Mouse (Mus musculus) midbrain, embryonic 11.5 days (tissue): ENCODE measurements around the gene Grin2d. TPM values are rescaled to one million over a fixed set of nuclear protein-coding genes. Genes with fewer than 3 reads are reported as not detected.

Source experiments
- ATAC-seq: fragments of 200-750 bp; cut with Nextera tagmentation; 2 replicates; pipeline ENCODE4 v1.8.0; 2017; ENCODE audit warnings: moderate TSS enrichment, moderate library complexity; ENCODE audit not compliant: low FRiP score
- DNase-seq: peaks from one replicate; pipeline ENCODE4 v3.0.0; 2015; ENCODE audit warnings: low spot score; ENCODE audit errors: missing footprints
- H3K27ac ChIP-seq: fragments of 300-500 bp; sonication (generic); 2 replicates; pipeline ENCODE4 v1.5.1; 2014; ENCODE audit warnings: low read depth, low read length
- H3K27me3 ChIP-seq: fragments of 300-500 bp; sonication (generic); 2 replicates; pipeline ENCODE4 v1.6.1; 2014; ENCODE audit warnings: mild to moderate bottlenecking, low read length, moderate library complexity, mixed read lengths; ENCODE audit not compliant: control insufficient read depth, insufficient read depth
- H3K36me3 ChIP-seq: fragments of 300-500 bp; sonication (generic); 2 replicates; pipeline ENCODE4 v1.6.1; 2014; ENCODE audit warnings: mild to moderate bottlenecking, low read length, moderate library complexity, mixed read lengths; ENCODE audit not compliant: control insufficient read depth, insufficient read depth
- H3K4me1 ChIP-seq: fragments of 300-500 bp; sonication (generic); 2 replicates; pipeline ENCODE4 v1.6.1; 2014; ENCODE audit warnings: low read length; ENCODE audit not compliant: control insufficient read depth, insufficient read depth
- H3K4me2 ChIP-seq: fragments of 300-500 bp; sonication (generic); 2 replicates; pipeline ENCODE4 v1.6.1; 2014; ENCODE audit warnings: mild to moderate bottlenecking, moderate library complexity
- H3K4me3 ChIP-seq: fragments of 300-500 bp; sonication (generic); 2 replicates; pipeline ENCODE4 v1.5.1; 2014; ENCODE audit warnings: low read depth, low read length
- H3K9ac ChIP-seq: fragments of 300-500 bp; sonication (generic); 2 replicates; pipeline ENCODE4 v1.6.1; 2014; ENCODE audit warnings: low read length
- H3K9me3 ChIP-seq: fragments of 300-500 bp; sonication (generic); 2 replicates; pipeline ENCODE4 v1.6.1; 2016; ENCODE audit warnings: low read length; ENCODE audit not compliant: control insufficient read depth
- WGBS: fragments of 180-500 bp; shearing (Covaris S2); extraction: QIAGEN DNeasy Blood & Tissue Kit; methylation state at CpG from one replicate; pipeline ENCODE4 v1.1.7; 2014; 5-methylcytosine and 5-hydroxymethylcytosine counted together
- polyA plus RNA-seq: library from polyadenylated mRNA; unstranded; fragments of >200 nt; fragmentation: Nextera tagmentation; extraction: Ambion mirVana; gene quantifications from 2 replicates; pipeline ENCODE4 v1.2.1, GENCODE M21; 2014

Gene Grin2d
- polyA plus RNA-seq, 1 experiment from 2014 or later, result 0.14 TPM

DNA sequence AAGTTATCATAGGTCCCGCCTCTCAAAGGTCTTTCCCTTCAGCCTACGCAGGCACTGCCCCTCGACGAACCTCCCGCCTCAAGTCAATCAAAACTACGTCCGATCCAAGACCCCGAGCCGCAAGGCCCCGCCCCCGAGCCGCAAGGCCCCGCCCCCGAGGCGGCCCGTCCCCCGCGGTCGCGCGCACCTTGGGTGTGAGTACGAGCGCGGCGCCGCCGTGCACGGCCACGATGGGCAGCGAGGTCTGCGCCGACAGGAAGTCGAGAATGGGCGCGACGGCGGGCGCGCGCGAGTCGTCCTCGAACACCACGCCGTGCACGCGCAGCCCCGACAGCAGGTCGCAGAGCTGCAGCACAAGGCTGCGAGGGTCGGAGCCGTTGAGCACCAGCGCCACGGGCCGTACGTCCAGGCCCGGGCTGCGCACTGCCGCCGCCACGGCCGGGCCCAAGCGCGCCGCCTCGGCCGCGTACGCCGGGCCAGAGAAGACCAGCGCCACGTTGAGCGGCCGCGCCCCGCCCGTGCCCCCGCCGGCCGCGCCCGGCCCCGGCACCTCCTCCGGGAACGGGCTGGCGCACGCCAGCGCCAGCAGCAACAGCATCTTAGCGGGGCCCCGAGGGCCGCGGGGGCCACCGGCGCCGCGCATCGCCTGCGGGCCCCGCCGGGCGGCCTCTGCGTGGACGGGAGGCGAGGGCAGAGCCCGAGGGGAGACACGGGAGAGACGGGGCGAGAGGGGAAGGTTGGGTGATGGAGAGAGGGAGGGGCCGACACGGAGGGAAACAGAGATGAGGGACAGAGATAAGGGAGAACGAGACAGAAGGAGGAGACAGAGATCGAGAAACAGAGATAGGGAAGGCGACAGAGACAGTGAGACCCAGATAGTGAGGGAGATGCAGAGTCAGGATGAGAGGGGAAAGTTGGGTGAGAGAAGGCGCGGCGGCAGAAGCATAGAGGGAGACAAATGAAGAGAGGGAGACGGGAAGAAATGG is 12.0 kb downstream of the Grin2d start:
- Histone ChIP-seq H3K4me3 (peak overlapping the region; percentile 62), H3K27ac (no peak overlapping the region), H3K36me3 (no peaks in the 10 kb centered on the region), H3K27me3 (peaks cover 50% of the 10 kb centered on the region), H3K4me1 (peaks cover 29% of the 10 kb centered on the region), H3K9me3 (no peaks in the 10 kb centered on the region), H3K4me2 (peak overlapping the region; percentile 71), H3K9ac (peak overlapping the region; percentile 78)
- ATAC-seq (peak; percentile 63), DNase-seq (peak; percentile 99)
- 1% methylated on average over 104 of the region's 117 CpGs for WGBS

DNA sequence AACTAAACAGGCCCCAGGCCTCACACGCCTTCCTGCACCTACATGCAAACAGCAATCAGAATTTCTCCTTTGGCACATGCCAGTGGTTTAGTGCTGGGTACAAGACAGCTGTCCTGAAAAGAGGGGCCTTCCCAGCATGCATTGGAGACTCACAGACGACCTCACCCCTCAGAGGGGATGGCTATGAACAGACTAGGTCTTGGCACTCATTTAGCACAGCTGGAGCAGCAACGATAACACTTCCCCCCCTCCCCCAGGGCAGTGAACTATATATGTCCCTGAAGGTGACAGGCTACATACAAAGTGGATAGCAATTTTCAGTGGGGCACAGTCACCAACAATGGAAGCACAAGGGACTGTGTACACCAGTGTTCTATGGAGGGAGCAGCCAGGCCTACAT is 13.7 kb downstream of the Grin2d start:
- peaks cover 32% of the 10 kb centered on the region for H3K27me3 ChIP-seq
- H3K36me3 ChIP-seq, result no peaks in the 10 kb centered on the region
- H3K4me1 ChIP-seq, result peaks cover 22% of the 10 kb centered on the region
- H3K4me2 ChIP-seq, result no peak overlapping the region
- H3K4me3 ChIP-seq, result no peak overlapping the region
- H3K27ac ChIP-seq, result no peak overlapping the region
- DNase-seq (peak; percentile 78), ATAC-seq (no peak)
- H3K9me3 ChIP-seq, result no peaks in the 10 kb centered on the region
- WGBS, result 73% methylated on average over 3 of the region's 3 CpGs
- H3K9ac ChIP-seq, result no peak overlapping the region

DNA sequence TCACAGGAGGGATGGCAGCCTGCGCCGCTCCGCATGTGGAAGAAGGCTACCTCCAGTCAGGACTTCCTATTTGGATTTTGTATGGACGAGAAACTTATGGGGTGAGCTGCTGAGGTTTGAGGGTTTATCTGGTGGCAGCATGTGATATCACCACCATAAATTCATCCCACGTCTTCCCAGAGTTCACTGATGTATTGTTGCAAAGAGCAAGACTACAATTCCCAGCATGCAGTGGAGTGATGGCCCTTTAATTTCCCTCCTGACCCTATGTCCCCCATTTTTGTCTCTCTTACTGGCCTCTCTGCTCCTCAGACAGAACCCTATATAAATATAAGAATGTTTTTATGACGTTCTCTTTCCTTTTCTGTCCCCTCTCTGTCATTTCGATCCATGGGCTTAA is 15.4 kb downstream of the Grin2d start:
- Histone ChIP-seq H3K4me2 (no peak overlapping the region), H3K9ac (no peak overlapping the region), H3K4me3 (no peak overlapping the region), H3K9me3 (no peaks in the 10 kb centered on the region), H3K4me1 (peaks cover 16% of the 10 kb centered on the region), H3K27me3 (peaks cover 23% of the 10 kb centered on the region), H3K36me3 (no peaks in the 10 kb centered on the region), H3K27ac (no peak overlapping the region)
- 88% methylated on average over 7 of the region's 7 CpGs for WGBS
- no peak for ATAC-seq
- DNase-seq, result no peak

DNA sequence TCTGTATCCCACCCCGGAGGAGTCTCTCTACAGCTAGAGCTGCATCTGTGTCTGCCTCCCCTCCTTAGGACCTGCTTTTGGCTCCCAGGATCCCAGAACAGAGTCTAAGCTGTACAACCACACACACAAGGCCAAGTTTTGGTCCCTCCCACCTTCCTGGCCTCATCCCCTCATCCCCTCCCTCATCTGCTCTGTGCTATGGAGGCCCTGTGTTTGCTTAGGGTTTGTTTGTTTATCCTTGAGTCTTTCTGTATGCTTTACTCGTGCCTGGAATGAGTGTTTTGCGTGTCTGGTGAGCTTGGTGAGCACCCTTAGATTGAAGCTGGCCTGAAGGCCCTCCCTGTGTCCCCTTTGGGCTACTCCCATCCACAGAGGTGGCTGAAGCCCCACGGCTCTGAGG is 19.2 kb downstream of the Grin2d start:
- no peak overlapping the region for H3K27ac ChIP-seq
- WGBS, result 65% methylated on average over 4 of the region's 4 CpGs

DNA sequence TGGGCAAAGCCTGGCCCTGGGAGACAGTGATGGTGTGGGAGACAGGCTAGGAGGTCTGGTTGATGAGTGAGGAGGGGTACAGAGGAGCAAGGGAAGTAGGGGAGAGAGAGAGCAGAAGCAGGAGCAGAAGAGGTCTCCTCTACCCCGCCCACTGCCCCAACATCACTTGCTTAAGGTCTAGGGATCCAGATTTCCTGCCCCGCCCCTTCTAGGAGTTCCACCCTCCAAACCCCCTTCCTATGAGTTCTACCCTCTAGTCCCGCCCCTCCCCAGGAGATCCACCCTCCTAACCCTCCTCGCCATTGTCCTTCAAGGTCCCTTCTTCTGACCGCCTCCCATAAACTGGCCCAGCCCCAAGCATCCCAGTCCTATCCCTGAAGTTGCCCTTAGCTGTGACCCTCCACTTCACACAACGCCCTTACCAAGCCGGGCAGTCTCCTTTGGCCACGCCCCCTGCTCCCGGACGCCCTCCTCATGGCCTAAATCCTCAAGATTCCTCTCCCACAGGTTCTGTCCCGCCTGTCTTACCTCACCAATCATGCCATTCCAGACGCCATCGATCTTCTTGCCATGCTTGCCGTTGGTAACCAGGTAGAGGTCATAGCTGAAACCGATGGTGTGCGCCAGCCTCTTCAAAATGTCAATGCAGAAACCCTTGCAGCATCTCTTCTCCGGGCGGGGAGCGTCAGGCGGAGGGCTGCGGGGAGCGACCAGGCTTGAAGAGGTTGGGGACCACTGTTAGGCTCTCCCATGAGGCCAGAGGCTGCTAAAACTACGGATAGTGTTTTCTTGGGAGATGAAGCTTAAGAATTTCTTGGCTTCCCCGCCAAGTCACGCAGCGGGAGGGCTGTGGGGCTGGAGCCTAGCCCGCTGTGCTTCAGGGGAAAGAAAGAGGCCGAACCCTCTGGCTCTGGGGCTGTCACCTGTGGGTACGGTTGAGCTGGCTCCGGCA is 21.0 kb downstream of the Grin2d start:
- peak; percentile 31; the same call in 1 of the 2 replicates for ATAC-seq
- Histone ChIP-seq H3K36me3 (no peaks in the 10 kb centered on the region), H3K9ac (peak overlapping the region; percentile 57), H3K9me3 (no peaks in the 10 kb centered on the region), H3K27me3 (peaks cover 16% of the 10 kb centered on the region), H3K4me2 (peak overlapping the region; percentile 53), H3K27ac (no peak overlapping the region), H3K4me1 (peaks cover 13% of the 10 kb centered on the region), H3K4me3 (peak overlapping the region; percentile 30)
- DNase-seq, result peak; percentile 93
- 2% methylated on average over 30 of the region's 30 CpGs for WGBS

More for the DNA sequence above, 19.2 kb downstream of the Grin2d start:
- peaks cover 13% of the 10 kb centered on the region for H3K4me1 ChIP-seq
- DNase-seq (no peak), ATAC-seq (peak; percentile 40; the same call in 1 of the 2 replicates)
- H3K36me3 ChIP-seq, result no peaks in the 10 kb centered on the region
- no peak overlapping the region for H3K9ac ChIP-seq
- peaks cover 18% of the 10 kb centered on the region for H3K27me3 ChIP-seq
- H3K4me3 ChIP-seq, result no peak overlapping the region
- H3K9me3 ChIP-seq, result no peaks in the 10 kb centered on the region
- no peak overlapping the region for H3K4me2 ChIP-seq

DNA sequence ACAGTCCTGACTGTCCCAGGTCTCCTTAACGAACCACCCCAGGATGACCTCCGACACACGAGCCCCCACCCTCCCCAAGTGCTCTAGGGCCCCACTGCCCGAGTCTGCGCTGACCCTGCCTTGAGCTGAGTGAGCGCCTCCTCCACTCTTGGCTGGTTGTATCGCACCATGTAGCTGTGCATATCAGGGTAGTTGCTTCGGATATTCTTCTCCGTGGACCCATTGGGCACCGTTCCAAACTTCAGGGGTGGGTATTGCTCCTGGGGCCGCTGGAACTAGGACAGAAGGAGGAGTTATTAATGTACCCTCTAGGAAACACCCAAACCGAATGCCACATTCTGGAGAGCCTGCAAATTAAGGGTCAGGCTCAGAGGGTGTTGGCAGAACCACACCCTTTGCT is 25.1 kb downstream of the Grin2d start:
- H3K4me3 ChIP-seq, result no peak overlapping the region
- no peak for DNase-seq
- no peaks in the 10 kb centered on the region for H3K9me3 ChIP-seq
- no peak overlapping the region for H3K4me2 ChIP-seq
- WGBS, result 87% methylated on average over 12 of the region's 12 CpGs
- H3K27me3 ChIP-seq, result peaks cover 14% of the 10 kb centered on the region
- no peaks in the 10 kb centered on the region for H3K36me3 ChIP-seq
- no peak overlapping the region for H3K9ac ChIP-seq
- no peak for ATAC-seq
- H3K4me1 ChIP-seq, result peaks cover 4% of the 10 kb centered on the region
- H3K27ac ChIP-seq, result no peak overlapping the region

DNA sequence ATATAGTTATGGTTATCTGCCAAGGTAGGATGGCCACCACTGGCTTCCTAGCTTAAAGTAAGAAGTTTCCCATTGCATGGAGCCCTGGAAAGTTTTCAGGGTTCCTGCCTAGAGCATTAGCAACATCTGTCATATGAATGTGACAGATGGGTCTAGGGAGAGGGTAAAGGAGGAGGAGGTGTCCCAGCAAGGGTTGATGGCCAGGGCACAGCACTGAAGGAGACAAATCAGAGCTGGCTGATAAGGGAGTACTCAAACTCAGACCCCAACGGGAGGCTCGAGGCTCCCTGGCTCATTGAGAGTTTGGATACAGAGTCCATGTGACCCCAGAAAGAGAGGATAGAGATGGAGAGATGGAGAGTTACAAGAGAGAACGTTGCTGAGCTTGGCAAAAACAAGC is 27.5 kb downstream of the Grin2d start:
- H3K4me2 ChIP-seq, result no peak overlapping the region
- no peaks in the 10 kb centered on the region for H3K27me3 ChIP-seq
- H3K9ac ChIP-seq, result no peak overlapping the region
- ATAC-seq (no peak), DNase-seq (no peak)
- WGBS, result 76% methylated on average over 3 of the region's 3 CpGs
- H3K4me1 ChIP-seq, result no peaks in the 10 kb centered on the region
- H3K36me3 ChIP-seq, result no peaks in the 10 kb centered on the region
- no peak overlapping the region for H3K4me3 ChIP-seq
- no peak overlapping the region for H3K27ac ChIP-seq
- H3K9me3 ChIP-seq, result no peaks in the 10 kb centered on the region

DNA sequence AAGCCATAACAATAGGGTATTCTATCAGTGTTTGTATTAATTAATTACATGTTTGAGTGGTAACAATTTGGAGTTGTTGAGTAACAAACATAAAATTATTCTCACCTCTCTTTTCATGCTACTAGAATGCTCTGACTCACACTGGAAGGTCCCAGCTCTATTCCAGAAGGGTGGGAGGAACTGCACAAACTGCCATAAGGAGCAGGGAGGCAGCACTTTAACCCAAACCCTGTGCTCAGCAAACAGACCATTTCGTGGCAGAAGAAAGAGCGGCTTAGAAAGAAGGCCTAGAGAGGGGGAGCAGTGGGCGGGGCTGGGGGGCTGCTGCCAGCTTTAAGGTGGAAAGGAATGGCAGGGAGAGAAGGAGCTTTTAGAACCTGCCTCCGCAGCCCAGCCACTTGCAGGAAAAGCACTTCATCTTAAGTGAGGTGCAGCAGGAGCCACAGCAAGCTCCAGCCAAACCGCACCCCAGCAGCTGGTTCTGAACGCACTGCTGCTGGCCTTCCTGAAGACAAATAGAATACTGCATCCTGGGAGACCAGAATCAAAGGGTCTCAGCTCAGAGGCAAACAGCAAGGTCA is 29.6 kb downstream of the Grin2d start:
- H3K36me3 ChIP-seq, result no peaks in the 10 kb centered on the region
- H3K9ac ChIP-seq, result no peak overlapping the region
- no peak overlapping the region for H3K4me2 ChIP-seq
- H3K27me3 ChIP-seq, result no peaks in the 10 kb centered on the region
- WGBS, result 10% methylated on average over 6 of the region's 6 CpGs
- no peak overlapping the region for H3K4me3 ChIP-seq
- no peak overlapping the region; the same call in 1 of the 2 replicates for H3K27ac ChIP-seq
- peak; percentile 84 for DNase-seq
- 0 out of 2 replicates have a peak, but pooled peaks have one; percentile 16 for ATAC-seq
- no peaks in the 10 kb centered on the region for H3K4me1 ChIP-seq
- H3K9me3 ChIP-seq, result no peaks in the 10 kb centered on the region
